Mouse (Mus musculus): Measurements from ENCODE around the gene Abhd16b.

Abhd16b gene

DNA sequence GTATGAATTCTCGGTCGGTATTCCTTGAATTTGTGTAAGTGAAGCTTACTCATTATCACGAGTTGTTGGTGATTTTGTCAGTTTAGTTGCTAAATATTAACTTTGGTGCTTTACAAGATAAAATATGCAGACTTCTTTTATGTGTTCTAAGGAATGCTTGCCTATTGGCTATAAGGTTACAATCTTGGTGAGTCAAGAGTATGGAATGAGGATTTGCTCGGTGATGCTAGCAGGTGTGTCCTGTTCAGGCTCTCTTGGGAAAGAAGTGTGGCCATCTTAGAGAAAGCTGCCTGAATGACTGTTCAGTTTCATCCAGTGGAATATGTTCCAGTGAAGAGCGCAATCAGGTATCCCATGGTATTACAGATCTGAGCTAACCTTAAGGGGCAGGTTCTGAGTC lies 32.5 kb downstream of the Abhd16b start:
- intact Hi-C loops (cut with DNase I): loop anchor here (10.0 kb wide), 1 partner anchor 49 kb away; no protein-coding TSS in a partner anchor

DNA sequence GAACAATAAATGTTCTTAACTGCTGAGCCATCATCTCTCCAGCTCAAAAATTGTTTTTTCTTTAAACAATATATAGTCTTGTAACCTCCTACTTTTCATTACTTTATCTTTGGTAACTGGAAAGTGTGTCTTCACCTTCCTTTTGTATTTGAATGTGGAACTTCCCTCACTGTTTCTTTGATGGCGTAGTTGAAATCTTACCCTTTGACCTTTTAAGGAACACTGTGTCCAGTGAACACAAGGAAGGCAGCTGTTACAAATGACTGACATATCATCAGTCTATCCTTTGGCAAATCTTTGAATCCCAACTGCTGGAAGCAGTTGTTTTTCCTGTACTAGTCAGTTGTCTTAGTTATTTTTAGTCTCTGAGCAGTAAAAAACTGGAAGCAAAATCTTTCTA lies 36.1 kb downstream of the Abhd16b start:
- intact Hi-C loops (cut with DNase I): loop anchor here (10.0 kb wide), 1 partner anchor 46 kb away; no protein-coding TSS in a partner anchor

DNA sequence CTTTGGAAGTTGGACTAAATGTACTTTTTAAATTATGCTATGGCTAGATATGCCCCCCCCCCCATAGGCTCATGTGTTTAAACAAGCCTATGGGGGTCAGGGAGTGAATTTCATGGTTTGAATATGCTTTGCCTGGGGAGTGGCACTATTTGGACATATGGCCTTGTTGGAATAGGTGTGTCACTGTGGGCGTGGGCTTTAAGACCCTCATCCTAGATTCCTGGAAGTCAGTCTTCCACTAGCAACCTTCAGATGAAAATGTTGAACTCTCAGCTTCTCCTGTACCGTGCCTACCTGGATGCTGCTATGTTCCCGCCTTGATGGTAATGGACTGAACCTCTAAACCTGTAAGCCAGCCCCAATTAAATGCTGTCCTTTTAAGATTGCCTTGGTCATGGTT lies 39.6 kb downstream of the Abhd16b start:
- intact Hi-C loops (cut with DNase I): no loop called here

DNA sequence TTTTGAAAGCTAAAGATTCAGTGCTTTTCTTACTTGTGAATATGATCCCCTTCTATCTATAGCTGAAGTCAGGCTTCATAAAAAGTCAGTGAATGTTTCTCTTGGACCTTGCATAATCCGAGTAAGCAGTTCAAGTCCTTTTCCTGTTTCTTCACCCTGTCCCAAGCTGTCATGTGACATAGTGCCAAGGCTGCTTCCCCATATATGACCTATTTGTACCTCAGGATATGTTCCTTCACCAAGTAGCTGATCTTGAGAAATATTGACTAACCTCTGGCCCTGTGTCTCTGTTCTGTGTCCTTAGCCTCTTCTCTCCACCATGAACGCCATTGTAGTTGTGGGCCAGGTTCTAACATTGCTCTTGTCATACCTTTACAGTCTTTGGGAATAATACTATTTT lies 43.4 kb downstream of the Abhd16b start:
- intact Hi-C loops (cut with DNase I): no loop called here

DNA sequence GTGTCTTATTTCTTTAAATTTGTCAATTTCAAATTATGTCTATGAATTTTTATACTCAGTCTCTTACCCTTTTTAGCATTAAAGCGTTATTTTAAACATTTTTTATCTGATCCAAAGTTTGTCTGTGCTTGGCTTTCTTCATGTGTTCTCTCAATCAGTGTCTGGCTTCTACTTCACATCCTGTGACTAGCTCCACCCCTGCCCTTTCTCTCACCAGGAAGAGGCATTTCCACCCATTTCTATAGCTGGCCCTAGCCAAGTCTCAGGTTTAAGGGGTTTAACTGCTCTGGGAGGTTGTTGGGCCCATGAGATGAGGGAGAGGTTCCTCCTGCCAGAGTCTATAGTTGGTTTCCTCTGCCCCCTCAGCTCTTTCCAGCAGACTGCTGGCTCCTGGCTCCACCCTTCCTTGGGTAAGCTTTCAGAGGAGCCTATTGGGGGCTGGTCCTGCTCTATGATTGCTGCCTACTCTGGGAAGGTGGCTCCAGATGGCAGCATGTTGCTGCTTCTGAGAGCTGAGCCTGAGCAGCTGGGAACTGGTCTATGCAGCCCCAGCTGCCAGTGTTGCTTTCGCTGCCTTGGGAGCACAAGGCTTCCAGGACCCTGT lies 44.5 kb downstream of the Abhd16b start:
- intact Hi-C loops (cut with DNase I): no loop called here

DNA sequence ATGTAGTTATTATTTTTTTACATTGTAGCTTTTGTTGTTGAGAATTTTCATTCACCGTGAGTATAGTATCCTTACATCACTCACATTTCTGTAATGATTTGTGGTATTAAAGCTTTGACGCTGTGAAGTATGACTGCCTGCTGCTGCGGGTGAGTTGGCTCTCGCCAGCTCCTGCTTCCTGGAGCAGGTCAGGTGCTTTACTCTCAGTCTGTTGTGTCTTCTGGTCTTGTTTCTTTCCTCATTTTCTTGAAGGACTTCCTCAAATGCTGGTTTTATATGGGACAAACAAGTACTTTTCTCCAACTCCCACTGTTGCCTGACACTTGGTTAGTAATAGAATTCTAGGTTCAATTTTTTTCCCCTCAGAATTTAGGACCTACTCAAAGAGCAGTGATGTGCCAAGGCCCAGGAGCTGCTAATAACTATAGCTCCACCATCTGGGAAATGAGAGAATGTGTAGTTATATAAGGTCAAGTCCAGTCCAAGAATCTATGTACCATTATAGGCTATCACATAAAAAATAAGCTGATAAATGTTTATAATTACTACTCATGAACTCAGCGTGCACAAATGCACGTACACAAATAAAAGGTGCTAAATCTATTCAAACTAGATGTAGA lies 48.9 kb downstream of the Abhd16b start:
- intact Hi-C loops (cut with DNase I): no loop called here

All from adrenal gland (tissue).